Mouse (Mus musculus) stomach, embryonic 15.5 days (tissue): ENCODE measurements around the gene Egfr. TPM values are rescaled to one million over a fixed set of nuclear protein-coding genes. Genes with fewer than 3 reads are reported as not detected.

Source experiments
- ATAC-seq: fragments of 200-750 bp; cut with Nextera tagmentation; 2 replicates; pipeline ENCODE4 v1.8.0; 2017; ENCODE audit warnings: low read depth, moderate number of reproducible peaks, moderate TSS enrichment; ENCODE audit not compliant: insufficient read depth, low FRiP score
- H3K27ac ChIP-seq: fragments of 300-500 bp; sonication (generic); 2 replicates; pipeline ENCODE4 v1.5.1; 2015; ENCODE audit warnings: mild to moderate bottlenecking, inconsistent platforms
- H3K27me3 ChIP-seq: fragments of 300-500 bp; sonication (generic); replicated peaks from 2 replicates; pipeline ENCODE4 v1.6.1; 2015; ENCODE audit warnings: inconsistent platforms
- H3K36me3 ChIP-seq: fragments of 300-500 bp; sonication (generic); 2 replicates; pipeline ENCODE4 v1.6.1; 2015; ENCODE audit warnings: inconsistent platforms
- H3K4me1 ChIP-seq: fragments of 300-500 bp; sonication (generic); 2 replicates; pipeline ENCODE4 v1.6.1; 2015; ENCODE audit warnings: inconsistent platforms
- H3K4me2 ChIP-seq: fragments of 300-500 bp; sonication (generic); 2 replicates; pipeline ENCODE4 v1.6.1; 2015; ENCODE audit warnings: mild to moderate bottlenecking, inconsistent platforms
- H3K4me3 ChIP-seq: fragments of 300-500 bp; sonication (generic); replicated peaks from 2 replicates; pipeline ENCODE4 v1.5.1; 2015; ENCODE audit warnings: inconsistent platforms
- H3K9ac ChIP-seq: fragments of 300-500 bp; sonication (generic); 2 replicates; pipeline ENCODE4 v1.6.1; 2015; ENCODE audit warnings: inconsistent platforms
- H3K9me3 ChIP-seq: fragments of 300-500 bp; sonication (generic); 2 replicates; pipeline ENCODE4 v1.6.1; 2016; ENCODE audit warnings: inconsistent platforms
- WGBS: fragments of 180-500 bp; shearing (Covaris S2); methylation state at CpG from one replicate; pipeline ENCODE4 v1.1.7; 2015; 5-methylcytosine and 5-hydroxymethylcytosine counted together
- polyA plus RNA-seq: library from polyadenylated mRNA; unstranded; fragments of >200 nt; fragmentation: Nextera tagmentation; extraction: Ambion mirVana; gene quantifications from 2 replicates; pipeline ENCODE4 v1.2.1, GENCODE M21; 2015

Egfr gene
- polyA plus RNA-seq, 1 experiment from 2014 or later: 18.5 TPM

DNA sequence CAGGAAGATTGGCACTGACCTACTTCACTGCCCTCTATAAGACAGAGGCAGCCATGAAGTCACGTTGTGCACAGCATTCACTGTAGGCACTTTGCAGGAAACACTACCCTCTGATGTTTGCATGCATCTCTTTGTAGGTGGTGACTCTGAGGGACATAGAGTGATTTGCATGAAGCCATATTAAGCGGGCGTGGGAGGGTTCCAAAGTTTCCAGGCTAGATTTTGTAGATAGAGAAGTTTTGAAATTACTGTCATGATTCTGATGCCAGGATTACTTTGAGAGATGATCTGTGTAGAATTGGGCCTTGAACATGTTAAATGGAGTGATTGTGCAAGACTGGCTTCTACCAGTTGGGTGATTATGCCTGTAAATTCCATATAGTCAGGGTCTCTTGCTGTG lies 86.8 kb downstream of the Egfr start:
- no peak overlapping the region for H3K27ac ChIP-seq
- ATAC-seq: no peak
- no peaks in the 10 kb centered on the region for H3K4me1 ChIP-seq
- no peak overlapping the region for H3K4me2 ChIP-seq
- H3K27me3 ChIP-seq: no peaks in the 10 kb centered on the region
- WGBS: 78% methylated on average over 3 of the region's 3 CpGs
- H3K9me3 ChIP-seq: no peaks in the 10 kb centered on the region
- H3K9ac ChIP-seq: no peak overlapping the region
- H3K4me3 ChIP-seq: no peak overlapping the region
- H3K36me3 ChIP-seq: no peaks in the 10 kb centered on the region

DNA sequence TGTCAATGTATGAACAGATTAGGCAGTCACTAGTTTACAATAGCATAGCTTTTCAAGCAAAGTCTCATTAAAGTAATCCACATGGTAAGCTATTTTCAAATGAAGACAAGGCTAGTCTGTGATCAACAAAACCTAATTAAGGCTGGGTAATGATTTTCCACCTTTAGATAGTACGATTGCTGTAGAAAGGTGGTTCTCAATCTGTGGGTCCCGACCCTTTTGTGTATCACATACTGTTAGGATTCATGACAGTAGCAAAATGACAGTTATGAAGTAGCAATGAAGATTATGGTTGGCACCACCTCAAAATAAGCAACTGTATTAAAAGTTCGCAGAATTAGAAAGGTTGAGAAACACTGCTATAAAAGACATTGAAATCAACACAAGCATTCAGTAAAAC lies 90.9 kb downstream of the Egfr start:
- H3K4me3 ChIP-seq: no peak overlapping the region
- no peaks in the 10 kb centered on the region for H3K9me3 ChIP-seq
- no peak overlapping the region for H3K9ac ChIP-seq
- no peak overlapping the region for H3K27ac ChIP-seq
- H3K4me1 ChIP-seq: no peaks in the 10 kb centered on the region
- H3K36me3 ChIP-seq: no peaks in the 10 kb centered on the region
- no peaks in the 10 kb centered on the region for H3K27me3 ChIP-seq
- H3K4me2 ChIP-seq: no peak overlapping the region
- ATAC-seq: no peak
- 80% methylated on average over 3 of the region's 3 CpGs for WGBS

DNA sequence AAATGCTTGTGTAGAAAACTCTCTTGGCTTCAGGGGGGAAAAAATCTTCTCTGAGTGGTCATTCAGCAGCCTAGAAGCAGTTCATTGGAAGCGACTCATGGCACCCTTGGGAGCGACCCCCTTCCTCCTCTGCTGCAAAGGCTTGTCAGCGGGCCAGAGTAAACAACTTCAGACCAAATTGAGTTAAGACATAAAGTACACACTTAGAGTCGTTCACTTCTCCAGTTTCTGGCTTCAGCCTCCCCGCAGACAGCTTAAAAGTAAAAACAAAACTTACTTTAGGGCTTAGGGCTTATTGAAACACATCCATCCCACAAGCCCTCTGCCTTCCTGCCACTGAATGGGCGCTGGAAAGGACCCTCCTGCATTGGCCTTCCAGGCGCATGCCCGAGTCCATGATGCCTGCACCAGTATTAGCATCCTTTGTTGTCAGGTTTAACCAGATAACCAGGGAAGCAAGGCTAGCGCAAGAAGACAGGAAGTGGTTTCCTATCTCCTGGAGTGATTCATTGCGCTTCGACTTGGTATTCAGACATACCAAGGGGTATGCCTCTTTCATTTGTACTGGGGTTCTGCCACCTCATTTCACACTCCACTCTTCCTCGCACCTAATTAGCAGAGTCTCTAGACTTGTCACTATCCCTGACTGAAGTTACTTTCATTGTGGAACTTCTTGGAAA lies 92.0 kb downstream of the Egfr start:
- no peak overlapping the region for H3K4me3 ChIP-seq
- no peaks in the 10 kb centered on the region for H3K9me3 ChIP-seq
- WGBS: 24% methylated on average over 12 of the region's 12 CpGs
- ATAC-seq: peak; percentile 22; the same call in 1 of the 2 replicates
- H3K4me2 ChIP-seq: peak overlapping the region; percentile 22
- no peaks in the 10 kb centered on the region for H3K36me3 ChIP-seq
- H3K27ac ChIP-seq: peak overlapping the region; percentile 66; the same call in 1 of the 2 replicates
- no peaks in the 10 kb centered on the region for H3K4me1 ChIP-seq
- H3K27me3 ChIP-seq: no peaks in the 10 kb centered on the region
- H3K9ac ChIP-seq: no peak overlapping the region

DNA sequence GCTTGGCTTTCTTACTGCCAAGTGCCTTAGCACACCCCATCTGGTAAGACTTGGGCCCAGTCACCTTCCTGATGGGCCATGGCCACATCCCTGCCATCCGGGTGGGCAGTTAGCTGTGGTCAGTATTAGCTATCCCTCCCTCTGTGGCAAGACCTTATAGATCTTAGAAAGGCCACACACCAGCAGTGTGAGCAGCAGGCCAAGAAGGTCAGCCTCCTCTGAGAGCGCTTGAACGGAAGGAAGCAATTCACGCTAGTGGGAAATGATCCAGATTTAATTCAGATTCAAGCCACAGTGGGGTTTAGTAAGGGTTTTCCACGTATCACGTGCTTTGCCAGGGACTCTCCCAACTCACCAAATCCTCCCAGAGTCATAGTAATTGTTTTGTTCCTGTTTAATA lies 96.9 kb downstream of the Egfr start:
- Histone ChIP-seq H3K9me3 (no peaks in the 10 kb centered on the region), H3K4me2 (no peak overlapping the region), H3K9ac (no peak overlapping the region), H3K4me3 (no peak overlapping the region), H3K36me3 (no peaks in the 10 kb centered on the region), H3K27ac (peak overlapping the region; percentile 44; the same call in 1 of the 2 replicates), H3K4me1 (no peaks in the 10 kb centered on the region), H3K27me3 (no peaks in the 10 kb centered on the region)
- 46% methylated on average over 6 of the region's 6 CpGs for WGBS
- no peak for ATAC-seq

DNA sequence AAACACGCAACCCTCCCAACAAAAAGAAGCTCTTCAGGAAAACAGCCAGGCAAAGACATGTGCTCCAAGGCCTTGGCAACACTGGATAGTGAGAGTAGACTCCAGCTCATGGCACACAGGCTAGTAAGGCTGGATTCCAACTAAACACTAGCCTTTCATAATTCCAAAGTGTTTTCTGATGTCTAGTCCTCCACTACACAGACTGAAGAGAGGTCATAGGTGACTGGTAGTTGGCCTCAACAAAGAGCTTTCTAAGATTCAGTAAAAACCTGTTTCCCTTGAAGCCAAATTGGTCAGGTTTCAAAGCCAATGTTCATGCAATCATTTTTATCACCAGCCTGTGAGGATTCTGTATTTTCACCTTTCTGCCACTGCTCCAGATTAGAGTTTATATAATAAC lies 99.4 kb downstream of the Egfr start:
- no peaks in the 10 kb centered on the region for H3K4me1 ChIP-seq
- no peaks in the 10 kb centered on the region for H3K27me3 ChIP-seq
- H3K4me2 ChIP-seq: no peak overlapping the region
- no peak overlapping the region for H3K27ac ChIP-seq
- no peaks in the 10 kb centered on the region for H3K9me3 ChIP-seq
- no peak for ATAC-seq
- no peak overlapping the region for H3K4me3 ChIP-seq
- 90% methylated on average over 1 of the region's 1 CpGs for WGBS
- no peaks in the 10 kb centered on the region for H3K36me3 ChIP-seq
- no peak overlapping the region for H3K9ac ChIP-seq

DNA sequence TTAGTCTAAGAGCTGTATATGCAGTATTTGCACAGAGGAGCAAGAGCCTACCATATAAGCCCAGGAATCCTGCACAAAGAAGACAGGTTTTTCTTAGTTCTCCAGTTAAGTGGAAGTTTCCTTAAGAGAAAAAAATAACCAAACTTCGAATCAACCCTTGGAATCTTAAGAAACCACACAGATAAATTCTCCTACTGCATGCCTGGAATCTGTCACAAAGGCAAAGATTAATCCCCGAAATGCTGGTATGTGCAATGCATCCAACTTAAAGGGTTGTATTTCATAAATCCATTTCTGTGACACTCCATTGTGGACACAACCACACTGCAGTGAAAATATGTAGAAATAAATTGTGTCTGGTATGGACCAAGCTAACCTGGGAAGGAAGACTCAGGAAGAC lies 102.1 kb downstream of the Egfr start:
- Histone ChIP-seq H3K4me2 (no peak overlapping the region), H3K9ac (no peak overlapping the region), H3K9me3 (no peaks in the 10 kb centered on the region), H3K36me3 (no peaks in the 10 kb centered on the region), H3K4me3 (no peak overlapping the region), H3K4me1 (no peaks in the 10 kb centered on the region), H3K27me3 (no peaks in the 10 kb centered on the region), H3K27ac (no peak overlapping the region)
- WGBS: 34% methylated on average over 2 of the region's 2 CpGs
- no peak for ATAC-seq

DNA sequence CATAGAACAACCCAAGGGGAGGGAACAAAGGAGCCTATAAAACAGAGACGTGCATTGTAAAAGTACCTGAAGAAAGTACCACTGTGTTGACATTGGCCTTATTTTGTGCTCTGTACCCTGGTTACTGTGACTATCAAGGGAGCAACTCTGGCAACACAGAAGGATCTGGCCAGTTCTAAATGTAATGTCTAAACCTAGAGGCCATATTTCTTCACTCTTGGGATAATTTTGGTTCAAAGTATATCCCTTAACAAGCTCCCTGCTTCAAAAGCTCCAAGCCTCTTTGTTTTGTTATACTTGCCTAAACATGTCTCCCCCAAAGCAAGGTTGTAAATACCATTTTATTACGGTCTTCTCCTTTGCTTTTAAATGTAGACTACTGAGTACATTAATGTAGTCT lies 105.3 kb downstream of the Egfr start:
- H3K4me3 ChIP-seq: no peak overlapping the region
- H3K36me3 ChIP-seq: no peaks in the 10 kb centered on the region
- no peaks in the 10 kb centered on the region for H3K9me3 ChIP-seq
- H3K27me3 ChIP-seq: no peaks in the 10 kb centered on the region
- no peak overlapping the region for H3K27ac ChIP-seq
- H3K4me2 ChIP-seq: no peak overlapping the region
- ATAC-seq: no peak
- no peak overlapping the region for H3K9ac ChIP-seq
- no peaks in the 10 kb centered on the region for H3K4me1 ChIP-seq
- 82% methylated on average over 2 of the region's 2 CpGs for WGBS

DNA sequence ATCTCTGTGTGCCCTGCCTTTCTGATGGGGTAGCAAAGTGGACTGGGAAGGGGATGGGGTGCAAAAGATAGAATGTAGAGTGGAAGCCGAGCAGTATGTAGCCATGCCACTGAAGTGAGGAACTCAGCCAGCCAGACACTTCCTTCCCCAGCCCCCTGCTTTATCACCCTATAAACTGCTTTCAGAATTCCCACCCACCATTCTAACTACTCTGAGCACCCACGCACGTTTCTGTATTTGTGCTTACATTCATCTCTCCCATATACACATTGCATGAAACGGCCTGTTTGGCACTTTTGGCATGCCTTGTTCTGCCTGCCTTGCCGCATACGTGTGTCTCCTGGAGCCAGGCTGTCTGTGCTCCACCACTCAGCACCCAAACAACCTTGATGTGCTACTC lies 109.0 kb downstream of the Egfr start:
- no peak overlapping the region for H3K9ac ChIP-seq

DNA sequence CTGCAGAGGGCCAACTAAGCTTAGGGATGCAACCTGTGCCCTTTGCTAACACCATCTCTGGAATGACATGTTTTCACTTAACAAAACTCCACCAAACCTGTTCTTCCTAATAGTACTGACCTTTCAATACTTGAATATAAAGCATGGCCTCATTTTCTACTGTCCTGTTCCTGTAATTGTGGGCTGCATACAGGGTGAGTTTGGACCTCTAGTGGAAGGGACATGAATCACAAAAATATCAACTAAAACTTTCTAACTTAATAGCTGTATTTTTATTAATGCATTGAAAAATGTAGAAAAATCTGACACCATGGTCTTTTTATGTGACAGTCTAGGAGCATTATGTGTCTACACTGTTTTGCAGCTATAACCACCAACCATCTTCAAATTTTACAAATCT lies 111.5 kb downstream of the Egfr start:
- H3K4me2 ChIP-seq: no peak overlapping the region
- H3K9ac ChIP-seq: no peak overlapping the region
- no peaks in the 10 kb centered on the region for H3K27me3 ChIP-seq
- no peak overlapping the region for H3K4me3 ChIP-seq
- no peaks in the 10 kb centered on the region; the same call in 1 of the 2 replicates for H3K4me1 ChIP-seq
- no peaks in the 10 kb centered on the region for H3K9me3 ChIP-seq
- no peak overlapping the region for H3K27ac ChIP-seq
- no peak for ATAC-seq
- no peaks in the 10 kb centered on the region for H3K36me3 ChIP-seq

More for the DNA sequence above, 109.0 kb downstream of the Egfr start:
- WGBS: 66% methylated on average over 6 of the region's 6 CpGs
- no peaks in the 10 kb centered on the region; the same call in 1 of the 2 replicates for H3K4me1 ChIP-seq
- ATAC-seq: no peak
- H3K36me3 ChIP-seq: no peaks in the 10 kb centered on the region
- no peak overlapping the region for H3K27ac ChIP-seq
- no peak overlapping the region for H3K4me3 ChIP-seq
- no peaks in the 10 kb centered on the region for H3K9me3 ChIP-seq
- H3K27me3 ChIP-seq: no peaks in the 10 kb centered on the region
- no peak overlapping the region for H3K4me2 ChIP-seq

DNA sequence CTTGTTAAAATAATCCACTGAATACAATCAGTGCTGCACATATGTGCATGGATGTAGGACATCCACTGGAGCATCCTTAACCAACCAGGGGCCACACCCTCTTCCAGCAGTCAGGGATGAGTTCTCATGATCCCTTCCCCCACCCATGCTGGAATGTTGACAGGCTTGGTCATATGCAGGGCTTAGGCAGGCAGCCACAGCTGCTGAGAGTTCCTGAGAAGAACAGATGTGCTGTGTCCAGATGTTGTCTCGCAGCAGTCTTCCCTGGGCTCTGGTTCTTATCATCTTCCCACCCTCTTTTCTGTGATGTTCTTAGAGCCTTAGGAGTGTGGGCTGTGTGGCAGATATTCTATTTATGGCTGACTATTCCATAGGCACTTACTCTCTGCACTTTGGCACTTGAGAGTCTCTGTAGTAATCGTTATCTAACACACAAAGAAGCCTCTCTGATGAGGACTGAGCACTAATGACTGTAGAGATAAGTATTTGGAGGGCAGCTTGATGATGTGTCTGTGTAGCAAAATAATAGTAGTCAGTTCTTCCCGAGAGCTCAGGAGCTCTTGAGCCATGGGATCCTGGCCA lies 113.1 kb downstream of the Egfr start:
- Histone ChIP-seq H3K9me3 (no peaks in the 10 kb centered on the region), H3K4me2 (no peak overlapping the region), H3K4me3 (no peak overlapping the region), H3K9ac (no peak overlapping the region), H3K36me3 (0 out of 2 replicates have a peak, but pooled peaks cover 3% of the 10 kb centered on the region), H3K27me3 (no peaks in the 10 kb centered on the region), H3K4me1 (no peaks in the 10 kb centered on the region; the same call in 1 of the 2 replicates), H3K27ac (peak overlapping the region; percentile 35; the same call in 1 of the 2 replicates)
- peak; percentile 43; the same call in 1 of the 2 replicates for ATAC-seq
- 41% methylated on average over 3 of the region's 3 CpGs for WGBS

DNA sequence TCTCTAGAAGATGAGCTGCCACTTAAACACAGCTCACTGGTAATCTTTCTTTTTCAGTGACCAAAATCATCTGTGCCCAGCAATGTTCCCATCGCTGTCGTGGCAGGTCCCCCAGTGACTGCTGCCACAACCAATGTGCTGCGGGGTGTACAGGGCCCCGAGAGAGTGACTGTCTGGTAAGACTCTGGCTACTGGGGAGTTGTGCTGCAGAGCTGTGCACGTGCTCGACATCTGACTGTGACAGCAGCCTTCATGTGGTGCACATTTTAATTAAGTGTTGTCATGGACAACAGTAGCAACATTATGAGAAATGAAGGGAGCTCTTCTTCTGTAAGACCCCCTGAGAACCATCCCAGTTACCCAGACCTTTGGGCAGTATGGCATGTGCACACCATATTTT lies 116.0 kb downstream of the Egfr start:
- Histone ChIP-seq H3K4me3 (no peak overlapping the region), H3K27ac (no peak overlapping the region), H3K9ac (no peak overlapping the region), H3K9me3 (no peaks in the 10 kb centered on the region), H3K27me3 (no peaks in the 10 kb centered on the region), H3K36me3 (peaks cover 9% of the 10 kb centered on the region; the same call in 1 of the 2 replicates), H3K4me2 (no peak overlapping the region), H3K4me1 (no peaks in the 10 kb centered on the region; the same call in 1 of the 2 replicates)
- no peak for ATAC-seq
- 83% methylated on average over 6 of the region's 6 CpGs for WGBS

DNA sequence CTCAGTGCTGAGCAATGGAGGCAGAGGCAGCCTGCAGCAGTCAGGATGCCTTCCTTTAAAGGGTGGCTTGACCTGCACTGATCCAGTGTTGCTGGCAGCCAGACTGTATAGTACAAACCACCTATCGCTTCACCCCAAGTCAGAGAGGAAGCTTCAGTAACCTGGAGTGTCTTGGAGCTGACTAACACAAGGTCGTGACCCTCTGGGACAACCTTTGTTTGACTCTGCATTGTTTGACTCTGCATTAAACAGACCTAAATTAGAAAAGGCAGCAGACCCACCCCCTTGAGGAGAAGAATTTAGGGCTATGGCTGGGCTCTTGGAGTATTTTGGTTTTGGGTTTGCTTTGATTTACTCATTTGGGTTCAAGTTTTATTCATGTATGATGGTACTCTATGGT lies 117.5 kb downstream of the Egfr start:
- H3K4me3 ChIP-seq: no peak overlapping the region
- no peak overlapping the region for H3K27ac ChIP-seq
- ATAC-seq: no peak
- no peak overlapping the region for H3K9ac ChIP-seq
- H3K4me2 ChIP-seq: no peak overlapping the region
- H3K36me3 ChIP-seq: peaks cover 9% of the 10 kb centered on the region; the same call in 1 of the 2 replicates
- H3K4me1 ChIP-seq: no peaks in the 10 kb centered on the region; the same call in 1 of the 2 replicates
- H3K9me3 ChIP-seq: no peaks in the 10 kb centered on the region
- WGBS: 63% methylated on average over 2 of the region's 2 CpGs
- H3K27me3 ChIP-seq: no peaks in the 10 kb centered on the region
